Mouse (Mus musculus): Measurements from ENCODE around the gene Lenep. TPM values are rescaled to one million over a fixed set of nuclear protein-coding genes. Genes with fewer than 3 reads are reported as not detected.

Gene Lenep
- total RNA-seq, 2 experiments from 2014 or later, result not detected

- DNase-seq (ENCODE audit: extremely low spot score in 1 of 2, low spot score in 2 of 2), result peak; percentile 66 to 90
- intact Hi-C loops (cut with DNase I), result no loop called here
These were observed 18.6 kb upstream of the Lenep start for GRCm38 (mm10) chr3:89421002-89421774.

- no peak for DNase-seq (ENCODE audit: extremely low spot score in 1 of 2, low spot score in 2 of 2)
- intact Hi-C loops (cut with DNase I), result no loop called here
These were observed 17.8 kb upstream of the Lenep start for GRCm38 (mm10) chr3:89420421-89420820.

GRCm38 (mm10) chr3:89419981-89420380 is 17.4 kb upstream of the Lenep start:
- intact Hi-C loops (cut with DNase I), result no loop called here
- no peak for DNase-seq (ENCODE audit: extremely low spot score in 1 of 2, low spot score in 2 of 2)

GRCm38 (mm10) chr3:89419571-89419970 is 17.0 kb upstream of the Lenep start:
- DNase-seq (ENCODE audit: extremely low spot score in 1 of 2, low spot score in 2 of 2), result peak in 1 of 2 experiments; percentile 81
- intact Hi-C loops (cut with DNase I), result no loop called here

GRCm38 (mm10) chr3:89418861-89419250 is 16.3 kb upstream of the Lenep start:
- intact Hi-C loops (cut with DNase I), result no loop called here
- peak in 1 of 2 experiments; percentile 89 for DNase-seq (ENCODE audit: extremely low spot score in 1 of 2, low spot score in 2 of 2)

- intact Hi-C loops (cut with DNase I), result no loop called here
- DNase-seq (ENCODE audit: extremely low spot score in 1 of 2, low spot score in 2 of 2), result peak; percentile 93 to 98
These were observed 15.7 kb upstream of the Lenep start, which contains the start of the genes Cks1b and Shc1 for GRCm38 (mm10) chr3:89418170-89418860. TSS of gene Cks1b (minus strand) at chr3:89418383. TSS of gene Shc1 (plus strand) at chr3:89418443.

GRCm38 (mm10) chr3:89417840-89418169 is 15.2 kb upstream of the Lenep start:
- intact Hi-C loops (cut with DNase I), result no loop called here
- peak in 1 of 2 experiments; percentile 49 for DNase-seq (ENCODE audit: extremely low spot score in 1 of 2, low spot score in 2 of 2)

GRCm38 (mm10) chr3:89417131-89417530 is 14.5 kb upstream of the Lenep start:
- intact Hi-C loops (cut with DNase I), result no loop called here
- DNase-seq (ENCODE audit: extremely low spot score in 1 of 2, low spot score in 2 of 2), result no peak

GRCm38 (mm10) chr3:89416158-89416557 is 13.6 kb upstream of the Lenep start:
- intact Hi-C loops (cut with DNase I), result no loop called here
- DNase-seq (ENCODE audit: extremely low spot score in 1 of 2, low spot score in 2 of 2), result no peak

- intact Hi-C loops (cut with DNase I), result no loop called here
These were observed 9.1 kb upstream of the Lenep start, which contains the start of gene Flad1 for GRCm38 (mm10) chr3:89411490-89412393. TSS of gene Flad1 (minus strand) at chr3:89411870.

GRCm38 (mm10) chr3:89410864-89411263 is 8.3 kb upstream of the Lenep start:
- intact Hi-C loops (cut with DNase I), result no loop called here
- no peak for DNase-seq (ENCODE audit: extremely low spot score in 1 of 2, low spot score in 2 of 2)

More at GRCm38 (mm10) chr3:89411490-89412393, 9.1 kb upstream of the Lenep start, which contains the start of gene Flad1:
- DNase-seq (ENCODE audit: extremely low spot score in 1 of 2, low spot score in 2 of 2), result peak; percentile 96 to 100

GRCm38 (mm10) chr3:89409701-89410100 is 7.1 kb upstream of the Lenep start:
- intact Hi-C loops (cut with DNase I), result no loop called here
- no peak for DNase-seq (ENCODE audit: extremely low spot score in 1 of 2, low spot score in 2 of 2)

GRCm38 (mm10) chr3:89408448-89408847 is 5.9 kb upstream of the Lenep start:
- intact Hi-C loops (cut with DNase I), result no loop called here
- DNase-seq (ENCODE audit: extremely low spot score in 1 of 2, low spot score in 2 of 2), result no peak

- no peak for DNase-seq (ENCODE audit: extremely low spot score in 1 of 2, low spot score in 2 of 2)
- intact Hi-C loops (cut with DNase I), result no loop called here
These were observed 4.3 kb upstream of the Lenep start for GRCm38 (mm10) chr3:89406887-89407286.

GRCm38 (mm10) chr3:89401329-89401728 is 1.3 kb downstream of the Lenep start:
- intact Hi-C loops (cut with DNase I), result no loop called here
- DNase-seq (ENCODE audit: extremely low spot score in 1 of 2, low spot score in 2 of 2), result no peak

- no peak for DNase-seq (ENCODE audit: extremely low spot score in 1 of 2, low spot score in 2 of 2)
- intact Hi-C loops (cut with DNase I), result loop anchor here (5.0 kb wide), 1 partner anchor 91 kb away; no protein-coding TSS in a partner anchor
These were observed 6.0 kb downstream of the Lenep start for GRCm38 (mm10) chr3:89396654-89397005.

GRCm38 (mm10) chr3:89395806-89396653 is 6.6 kb downstream of the Lenep start:
- DNase-seq (ENCODE audit: extremely low spot score in 1 of 2, low spot score in 2 of 2), result peak in 1 of 2 experiments; percentile 72
- intact Hi-C loops (cut with DNase I), result loop anchor here (5.0 kb wide), 1 partner anchor 91 kb away; no protein-coding TSS in a partner anchor

- intact Hi-C loops (cut with DNase I), result loop anchor here (5.0 kb wide), 1 partner anchor 92 kb away; no protein-coding TSS in a partner anchor
- DNase-seq (ENCODE audit: extremely low spot score in 1 of 2, low spot score in 2 of 2), result no peak
These were observed 7.2 kb downstream of the Lenep start for GRCm38 (mm10) chr3:89395419-89395805.
